Mouse (Mus musculus) spleen, adult 2 months (tissue): Measurements from ENCODE around the gene Acy3. TPM values are rescaled to one million over a fixed set of nuclear protein-coding genes. Genes with fewer than 3 reads are reported as not detected.

Experiments used
- DNase-seq, 2 experiments: peaks; one replicate each; pipeline versions ENCODE4 v3.0.0 to v3.0.0-alpha.2; 2012 to 2021; ENCODE audit warnings: low spot score in 2 of 2, low read depth in 1 of 2
- H3K27ac ChIP-seq: fragments of 200-500 bp; 2 replicates; pipeline ENCODE4 v1.5.1; 2012; ENCODE audit warnings: low read length, inconsistent platforms; ENCODE audit not compliant: insufficient read depth
- H3K27me3 ChIP-seq: fragments of 200-500 bp; 2 replicates; pipeline ENCODE4 v1.6.1; 2012; ENCODE audit warnings: mild to moderate bottlenecking, moderate library complexity, low read length, inconsistent platforms; ENCODE audit not compliant: control insufficient read depth, insufficient read depth
- H3K36me3 ChIP-seq: fragments of 200-500 bp; 2 replicates; pipeline ENCODE4 v1.6.1; 2012; ENCODE audit warnings: mild to moderate bottlenecking, low read length, inconsistent platforms; ENCODE audit not compliant: control insufficient read depth, insufficient read depth
- H3K4me1 ChIP-seq: fragments of 200-500 bp; 2 replicates; pipeline ENCODE4 v1.6.1; 2011; ENCODE audit warnings: inconsistent platforms; ENCODE audit not compliant: control insufficient read depth, insufficient read depth, insufficient read length
- H3K4me3 ChIP-seq: fragments of 200-500 bp; 2 replicates; pipeline ENCODE4 v1.5.1; 2011; ENCODE audit warnings: mild to moderate bottlenecking, inconsistent platforms; ENCODE audit not compliant: insufficient read depth, insufficient read length; ENCODE audit errors: extremely low read depth
- CTCF ChIP-seq: fragments of 200-500 bp; IDR thresholded peaks from 2 replicates; pipeline ENCODE4 v1.5.1; 2011; ENCODE audit warnings: mild to moderate bottlenecking, inconsistent platforms; ENCODE audit not compliant: insufficient read depth, insufficient read length, insufficient replicate concordance; ENCODE audit errors: extremely low read depth
- POLR2A ChIP-seq: fragments of 200-500 bp; IDR thresholded peaks from 2 replicates; pipeline ENCODE4 v1.6.1; 2011; ENCODE audit warnings: low read depth, low read length, inconsistent platforms
- WGBS: fragments of 180-500 bp; shearing (Covaris S2); methylation state at CpG from one replicate; pipeline ENCODE4 v1.1.7; 2018; 5-methylcytosine and 5-hydroxymethylcytosine counted together
- polyA plus RNA-seq: library from polyadenylated mRNA; depleted of rRNA; stranded (reverse); fragments of >200 nt; gene quantifications from 2 replicates; pipeline ENCODE4 v1.2.3, GENCODE M21; 2012

Acy3 gene
- polyA plus RNA-seq, 1 experiment = 9.6 TPM

- Histone ChIP-seq H3K36me3 (peaks cover 13% of the 10 kb centered on the region), H3K4me3 (peak within 1 kb of the TSS; percentile 84), H3K27me3 (no peaks in the 10 kb centered on the region), H3K27ac (peak within 1 kb of the TSS; percentile 82), H3K4me1 (peaks cover 9% of the 10 kb centered on the region; the same call in 1 of the 2 replicates)
- under 1% methylated on average over 45 of the region's 45 CpGs for WGBS
- TF ChIP-seq POLR2A (peak; percentile 72), CTCF (peak; percentile 11; the same call in 1 of the 2 replicates)
- peak; percentile 92 for DNase-seq
Measured at GRCm38 (mm10) chr19:4012432-4013022, 26.2 kb downstream of the Acy3 start, which contains the start of gene Ndufv1. Gene Ndufv1, minus strand, starts transcription at chr19:4012806.

- peaks cover 10% of the 10 kb centered on the region for H3K36me3 ChIP-seq
- TF ChIP-seq CTCF (no peak), POLR2A (no peak)
- no peak for DNase-seq
- 23% methylated on average over 9 of the region's 9 CpGs for WGBS
- H3K27ac ChIP-seq = 0 out of 2 replicates have a peak overlapping the region, but pooled peaks have one; percentile 8
- peaks cover 9% of the 10 kb centered on the region; the same call in 1 of the 2 replicates for H3K4me1 ChIP-seq
- H3K27me3 ChIP-seq = no peaks in the 10 kb centered on the region
- H3K4me3 ChIP-seq = peak overlapping the region; percentile 55
Measured at GRCm38 (mm10) chr19:4013066-4013465, 26.7 kb downstream of the Acy3 start.

- Histone ChIP-seq H3K36me3 (no peaks in the 10 kb centered on the region; the same call in 1 of the 2 replicates), H3K4me1 (peaks cover 9% of the 10 kb centered on the region; the same call in 1 of the 2 replicates), H3K27ac (no peak overlapping the region), H3K4me3 (no peak overlapping the region), H3K27me3 (no peaks in the 10 kb centered on the region)
- no peak for DNase-seq
- TF ChIP-seq POLR2A (no peak), CTCF (no peak)
Measured at GRCm38 (mm10) chr19:4014802-4015201, 28.4 kb downstream of the Acy3 start.

GRCm38 (mm10) chr19:4015635-4016034 lies 29.3 kb downstream of the Acy3 start:
- 82% methylated on average over 5 of the region's 5 CpGs for WGBS
- Histone ChIP-seq H3K27me3 (no peaks in the 10 kb centered on the region), H3K4me1 (peaks cover 9% of the 10 kb centered on the region; the same call in 1 of the 2 replicates), H3K4me3 (no peak overlapping the region), H3K27ac (no peak overlapping the region), H3K36me3 (no peaks in the 10 kb centered on the region)
- no peak for DNase-seq
- TF ChIP-seq CTCF (no peak), POLR2A (no peak)

GRCm38 (mm10) chr19:4017921-4018587 lies 31.7 kb downstream of the Acy3 start:
- no peak for DNase-seq
- H3K36me3 ChIP-seq = no peaks in the 10 kb centered on the region
- H3K4me1 ChIP-seq = peaks cover 1% of the 10 kb centered on the region; the same call in 1 of the 2 replicates
- WGBS = 85% methylated on average over 10 of the region's 10 CpGs
- no peak overlapping the region for H3K4me3 ChIP-seq
- no peak for TF ChIP-seq CTCF
- H3K27me3 ChIP-seq = no peaks in the 10 kb centered on the region
- H3K27ac ChIP-seq = no peak overlapping the region

- 22% methylated on average over 18 of the region's 18 CpGs for WGBS
- DNase-seq = peak in 1 of 2 experiments; percentile 65
- TF ChIP-seq CTCF (peak; percentile 69; the same call in 1 of the 2 replicates), POLR2A (no peak)
- no peaks in the 10 kb centered on the region for H3K27me3 ChIP-seq
- H3K4me3 ChIP-seq = no peak overlapping the region
- no peak overlapping the region for H3K27ac ChIP-seq
- H3K36me3 ChIP-seq = no peaks in the 10 kb centered on the region
- no peaks in the 10 kb centered on the region for H3K4me1 ChIP-seq
Measured at GRCm38 (mm10) chr19:4018743-4019583, 32.6 kb downstream of the Acy3 start.
